Mouse (Mus musculus) liver, embryonic 15.5 days (tissue): ENCODE results near the gene Wnt9b. TPM values are rescaled to one million over a fixed set of nuclear protein-coding genes. Genes with fewer than 3 reads are reported as not detected.
"Not testable (repeated sequence)": the region's sequence is repeated elsewhere in the genome, so short reads cannot be mapped to it uniquely, and the experiment has no call there.

Experiments used
- ATAC-seq: fragments of 200-750 bp; cut with Nextera tagmentation; 2 replicates; pipeline ENCODE4 v1.8.0; 2017; ENCODE audit warnings: moderate number of reproducible peaks, mild to moderate bottlenecking, moderate library complexity; ENCODE audit not compliant: insufficient read depth
- H3K27ac ChIP-seq: fragments of 300-500 bp; sonication (generic); replicated peaks from 2 replicates; pipeline ENCODE4 v1.5.1; 2015; ENCODE audit warnings: mild to moderate bottlenecking, inconsistent platforms
- H3K27me3 ChIP-seq: fragments of 300-500 bp; sonication (generic); 2 replicates; pipeline ENCODE4 v1.6.1; 2015; ENCODE audit warnings: mild to moderate bottlenecking, inconsistent platforms
- H3K36me3 ChIP-seq: fragments of 300-500 bp; sonication (generic); replicated peaks from 2 replicates; pipeline ENCODE4 v1.6.1; 2015; ENCODE audit warnings: moderate library complexity, mild to moderate bottlenecking, inconsistent platforms
- H3K4me1 ChIP-seq: fragments of 300-500 bp; sonication (generic); replicated peaks from 2 replicates; pipeline ENCODE4 v1.6.1; 2015; ENCODE audit warnings: inconsistent platforms
- H3K4me2 ChIP-seq: fragments of 300-500 bp; sonication (generic); 2 replicates; pipeline ENCODE4 v1.6.1; 2015; ENCODE audit warnings: moderate library complexity, mild to moderate bottlenecking, inconsistent platforms
- H3K4me3 ChIP-seq: fragments of 300-500 bp; sonication (generic); replicated peaks from 2 replicates; pipeline ENCODE4 v1.5.1; 2015; ENCODE audit warnings: mild to moderate bottlenecking, inconsistent platforms
- H3K9ac ChIP-seq: fragments of 300-500 bp; sonication (generic); 2 replicates; pipeline ENCODE4 v1.6.1; 2015; ENCODE audit warnings: moderate library complexity, mild to moderate bottlenecking, inconsistent platforms
- H3K9me3 ChIP-seq: fragments of 300-500 bp; sonication (generic); replicated peaks from 2 replicates; pipeline ENCODE4 v1.6.1; 2016; ENCODE audit warnings: inconsistent platforms
- WGBS: fragments of 180-500 bp; shearing (Covaris S2); methylation state at CpG from one replicate; pipeline ENCODE4 v1.1.7; 2015; ENCODE audit warnings: mixed read lengths; ENCODE audit not compliant: insufficient replicate concordance; 5-methylcytosine and 5-hydroxymethylcytosine counted together
- polyA plus RNA-seq: library from polyadenylated mRNA; unstranded; fragments of >200 nt; fragmentation: Nextera tagmentation; extraction: Ambion mirVana; gene quantifications from 2 replicates; pipeline ENCODE4 v1.2.1, GENCODE M21; 2015

The Wnt9b gene
- polyA plus RNA-seq, 1 experiment from 2014 or later = 0.05 TPM

DNA sequence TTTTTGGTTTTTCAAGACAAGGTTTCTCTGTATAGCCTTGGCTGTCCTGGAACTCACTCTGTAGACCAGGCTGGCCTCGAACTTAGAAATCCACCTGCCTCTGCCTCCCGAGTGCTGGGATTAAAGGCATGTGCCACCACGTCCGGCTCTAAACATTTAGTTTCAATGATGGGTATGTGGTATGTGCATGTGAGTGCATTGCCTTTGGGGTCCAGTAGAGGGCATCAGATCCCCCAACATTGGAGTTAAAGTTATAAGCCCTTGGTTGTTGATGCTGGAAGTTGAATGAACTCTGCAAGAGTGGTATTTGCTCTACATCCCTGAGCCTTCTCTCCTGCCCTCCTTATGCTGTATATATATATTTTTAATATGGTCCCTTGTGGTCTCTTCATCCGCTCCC is 11.3 kb upstream of the Wnt9b start:
- not testable (repeated sequence) for H3K4me1 ChIP-seq, H3K4me3 ChIP-seq, H3K9me3 ChIP-seq, H3K9ac ChIP-seq, H3K36me3 ChIP-seq, H3K4me2 ChIP-seq, H3K27ac ChIP-seq, H3K27me3 ChIP-seq, ATAC-seq
- WGBS = 69% methylated on average over 5 of the region's 5 CpGs

DNA sequence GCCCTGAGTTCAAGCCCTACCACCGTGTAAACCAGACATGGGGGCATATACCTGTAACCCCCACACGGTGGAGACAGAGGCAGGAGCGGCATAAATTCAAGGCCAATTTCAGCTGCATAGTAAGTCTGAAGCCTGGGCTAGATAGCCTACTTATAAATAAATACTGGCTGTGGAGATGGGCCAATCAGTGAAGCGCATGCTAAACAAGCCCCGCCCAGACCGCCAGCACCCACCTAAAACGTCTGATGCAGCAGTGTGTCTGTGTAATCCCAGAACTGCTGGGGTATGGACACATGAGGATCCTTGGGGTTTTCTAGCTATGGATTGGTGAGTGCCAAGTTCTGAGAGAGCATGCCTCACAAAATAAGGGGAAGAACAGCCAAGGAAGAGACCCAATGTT is 10.5 kb upstream of the Wnt9b start:
- Histone ChIP-seq H3K4me3 (no peak overlapping the region), H3K4me1 (no peaks in the 10 kb centered on the region), H3K27ac (no peak overlapping the region), H3K27me3 (peaks cover 4% of the 10 kb centered on the region; the same call in 1 of the 2 replicates), H3K4me2 (no peak overlapping the region), H3K9ac (no peak overlapping the region), H3K9me3 (no peaks in the 10 kb centered on the region), H3K36me3 (no peaks in the 10 kb centered on the region)
- WGBS = 47% methylated on average over 7 of the region's 7 CpGs
- ATAC-seq = no peak

DNA sequence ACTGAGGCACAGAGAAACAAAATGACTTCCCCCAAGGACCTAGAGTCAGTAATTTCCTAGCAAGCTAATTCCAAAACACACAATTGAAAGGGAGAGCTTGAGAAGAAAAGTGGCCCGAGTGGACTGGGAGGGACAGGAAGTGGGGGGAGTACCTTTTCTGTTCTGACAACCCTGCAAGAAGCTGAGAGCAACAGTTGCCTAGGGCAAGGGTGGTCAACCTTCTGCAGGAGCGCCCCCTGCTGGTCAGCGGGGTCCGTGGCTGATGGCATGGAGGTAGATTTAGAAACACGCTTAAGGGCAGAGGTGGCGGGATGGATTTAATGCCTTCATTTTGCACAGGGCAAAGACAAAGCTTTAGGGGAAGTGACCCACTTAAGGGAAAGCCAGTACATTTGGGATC is 9.1 kb upstream of the Wnt9b start:
- Histone ChIP-seq H3K36me3 (no peaks in the 10 kb centered on the region), H3K9ac (no peak overlapping the region), H3K4me3 (no peak overlapping the region), H3K4me1 (no peaks in the 10 kb centered on the region), H3K9me3 (no peaks in the 10 kb centered on the region), H3K27me3 (peaks cover 9% of the 10 kb centered on the region), H3K27ac (no peak overlapping the region), H3K4me2 (no peak overlapping the region)
- 4% methylated on average over 6 of the region's 6 CpGs for WGBS
- no peak for ATAC-seq

DNA sequence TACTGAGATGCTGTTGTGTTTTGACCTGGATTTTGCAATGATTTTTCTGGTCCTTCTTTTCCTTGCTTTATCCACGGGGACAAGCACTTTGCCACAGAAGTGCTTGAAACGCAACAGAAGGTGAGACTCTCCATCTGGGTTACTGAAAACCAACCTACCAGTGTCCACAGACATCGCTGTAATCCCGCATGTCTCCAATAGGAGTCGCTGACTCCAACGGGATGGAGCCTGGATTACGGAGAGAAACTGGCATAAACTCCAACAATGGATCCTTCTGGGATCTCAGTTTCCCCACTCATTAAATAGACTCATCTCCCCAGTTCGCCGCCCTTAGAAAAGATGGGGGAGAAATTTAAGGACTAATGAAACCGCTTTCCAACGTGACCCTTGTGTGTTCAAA is 8.4 kb upstream of the Wnt9b start:
- peaks cover 14% of the 10 kb centered on the region for H3K27me3 ChIP-seq
- no peak overlapping the region for H3K4me2 ChIP-seq
- H3K4me1 ChIP-seq = no peaks in the 10 kb centered on the region
- H3K36me3 ChIP-seq = no peaks in the 10 kb centered on the region
- H3K9ac ChIP-seq = no peak overlapping the region
- H3K9me3 ChIP-seq = no peaks in the 10 kb centered on the region
- no peak overlapping the region for H3K27ac ChIP-seq
- H3K4me3 ChIP-seq = no peak overlapping the region
- 41% methylated on average over 11 of the region's 11 CpGs for WGBS
- ATAC-seq = no peak

DNA sequence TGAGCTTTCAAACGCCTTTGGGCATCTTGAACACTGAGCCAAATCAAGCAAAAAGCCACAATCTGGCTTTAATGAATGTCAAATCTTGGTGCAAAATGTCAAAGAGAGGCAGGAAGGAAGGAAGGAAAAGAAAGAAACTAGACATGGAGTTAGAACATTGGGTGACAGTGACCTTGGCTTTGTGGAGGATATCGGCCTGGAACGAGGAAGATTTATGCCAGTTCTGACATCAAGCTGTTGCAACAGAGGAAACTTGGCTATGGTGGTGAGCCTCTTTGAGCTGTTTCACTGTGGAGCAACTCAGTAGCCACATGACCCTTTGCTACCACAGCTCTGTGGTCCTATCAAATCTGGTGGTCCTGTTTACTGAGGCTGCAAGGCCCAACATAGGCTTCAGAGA is 991 bp upstream of the Wnt9b start:
- no peak for ATAC-seq
- H3K27ac ChIP-seq = no peak overlapping the region
- WGBS = 18% methylated on average over 3 of the region's 3 CpGs
- no peak overlapping the region for H3K4me2 ChIP-seq
- H3K27me3 ChIP-seq = peaks cover 79% of the 10 kb centered on the region
- H3K36me3 ChIP-seq = no peaks in the 10 kb centered on the region
- peaks cover 13% of the 10 kb centered on the region; the same call in 1 of the 2 replicates for H3K4me1 ChIP-seq
- H3K4me3 ChIP-seq = no peak overlapping the region
- no peaks in the 10 kb centered on the region for H3K9me3 ChIP-seq
- no peak overlapping the region for H3K9ac ChIP-seq

DNA sequence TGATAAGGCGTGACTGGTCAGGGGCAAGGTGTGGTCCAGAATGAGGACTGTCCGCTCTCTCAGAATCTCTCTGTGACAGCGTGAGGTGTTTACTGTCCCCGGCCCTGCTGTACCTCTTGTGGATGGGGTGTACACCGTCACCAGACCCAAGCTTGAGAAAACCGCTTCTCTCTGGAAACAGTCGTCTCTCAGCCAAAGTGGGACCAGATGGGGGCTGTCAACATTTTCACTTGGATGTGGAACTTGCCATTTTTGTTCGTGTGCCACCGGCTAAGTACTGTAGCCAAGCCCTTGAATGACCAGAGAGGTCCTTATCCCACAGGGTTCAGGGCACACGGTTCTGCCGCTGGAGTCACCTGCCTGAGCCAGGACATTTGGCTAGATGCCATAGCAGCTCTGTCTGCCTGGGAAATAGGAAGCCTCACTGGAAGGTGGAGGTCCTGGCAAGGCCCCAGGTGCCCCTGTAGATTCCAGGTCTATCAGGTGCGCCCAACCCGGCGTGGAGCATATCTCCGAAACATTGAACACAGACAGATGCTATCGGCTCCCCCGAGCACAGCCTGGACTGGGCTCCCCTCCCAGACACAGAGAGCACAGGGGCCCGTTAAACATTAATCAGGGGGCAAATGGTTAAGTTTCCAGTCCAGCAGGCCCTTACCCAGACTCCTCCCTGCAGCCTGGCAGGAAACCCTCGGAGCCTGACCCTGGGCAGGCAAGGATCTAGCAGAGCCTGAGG is 14.4 kb downstream of the Wnt9b start:
- Histone ChIP-seq H3K9ac (no peak overlapping the region), H3K4me2 (peak overlapping the region; percentile 32), H3K27me3 (0 out of 2 replicates have a peak, but pooled peaks cover 3% of the 10 kb centered on the region), H3K9me3 (no peaks in the 10 kb centered on the region), H3K4me3 (no peak overlapping the region), H3K36me3 (no peaks in the 10 kb centered on the region), H3K4me1 (no peaks in the 10 kb centered on the region; the same call in 1 of the 2 replicates), H3K27ac (peak overlapping the region; percentile 34; the same call in 1 of the 2 replicates)
- 60% methylated on average over 19 of the region's 19 CpGs for WGBS
- peak; percentile 72 for ATAC-seq

DNA sequence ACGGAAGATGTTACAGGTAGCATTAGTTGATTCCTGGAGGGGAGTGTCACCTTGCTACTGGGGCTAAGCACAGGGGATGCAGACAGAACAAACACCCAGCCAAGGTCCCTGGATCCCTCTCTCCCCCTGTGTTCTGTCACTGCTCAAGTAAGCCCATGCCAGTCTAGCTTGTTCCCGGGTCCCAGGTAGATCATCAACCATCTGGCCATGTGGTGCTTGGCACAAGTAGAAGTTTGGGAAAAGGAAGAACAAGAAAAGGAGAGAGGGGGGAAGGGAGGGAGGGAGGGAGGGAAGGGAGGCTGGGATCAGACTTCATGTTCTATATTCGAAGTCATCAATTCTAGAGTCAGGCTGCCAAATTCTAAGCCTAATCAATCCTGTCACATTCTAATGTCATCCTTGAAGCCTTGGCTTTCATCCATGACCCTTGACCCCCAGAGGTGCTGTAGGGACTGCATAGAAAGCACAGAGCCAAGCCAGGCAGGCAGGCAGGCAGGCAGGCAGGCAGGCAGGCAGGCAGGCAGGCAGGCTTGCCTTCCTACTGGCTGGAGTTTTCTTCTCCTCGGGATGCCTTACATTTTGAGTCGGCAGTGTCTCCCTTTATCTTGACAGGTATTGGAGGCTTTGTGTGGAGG is 15.1 kb downstream of the Wnt9b start:
- Histone ChIP-seq H3K27me3 (0 out of 2 replicates have a peak, but pooled peaks cover 3% of the 10 kb centered on the region), H3K9ac (no peak overlapping the region), H3K36me3 (no peaks in the 10 kb centered on the region), H3K4me1 (no peaks in the 10 kb centered on the region; the same call in 1 of the 2 replicates), H3K4me3 (no peak overlapping the region), H3K27ac (no peak overlapping the region), H3K9me3 (no peaks in the 10 kb centered on the region), H3K4me2 (no peak overlapping the region)
- 49% methylated on average over 5 of the region's 5 CpGs for WGBS
- no peak for ATAC-seq

DNA sequence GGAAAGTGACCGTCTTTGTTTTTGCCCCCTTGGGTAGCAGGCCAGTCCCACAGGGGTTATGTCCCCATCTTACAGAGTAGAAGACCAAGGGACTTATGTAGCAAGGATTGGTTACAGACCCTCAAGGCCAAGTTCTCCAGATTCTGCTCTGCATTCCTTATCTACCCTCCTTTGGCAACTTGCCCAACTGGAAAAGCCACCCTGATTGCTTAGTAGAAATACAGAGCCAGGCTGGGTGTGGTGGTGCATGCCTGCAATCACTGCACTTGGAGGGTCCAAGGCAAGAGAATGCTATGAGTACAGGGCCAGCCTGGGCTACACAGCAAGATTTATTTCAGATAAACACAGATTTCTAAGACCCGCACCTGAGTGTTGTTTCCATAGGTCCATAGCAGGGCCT is 15.7 kb downstream of the Wnt9b start:
- 68% methylated on average over 2 of the region's 2 CpGs for WGBS
- ATAC-seq = no peak
- Histone ChIP-seq H3K9ac (no peak overlapping the region), H3K4me1 (no peaks in the 10 kb centered on the region; the same call in 1 of the 2 replicates), H3K36me3 (no peaks in the 10 kb centered on the region), H3K27ac (no peak overlapping the region), H3K4me2 (no peak overlapping the region), H3K4me3 (no peak overlapping the region), H3K9me3 (no peaks in the 10 kb centered on the region), H3K27me3 (0 out of 2 replicates have a peak, but pooled peaks cover 3% of the 10 kb centered on the region)

DNA sequence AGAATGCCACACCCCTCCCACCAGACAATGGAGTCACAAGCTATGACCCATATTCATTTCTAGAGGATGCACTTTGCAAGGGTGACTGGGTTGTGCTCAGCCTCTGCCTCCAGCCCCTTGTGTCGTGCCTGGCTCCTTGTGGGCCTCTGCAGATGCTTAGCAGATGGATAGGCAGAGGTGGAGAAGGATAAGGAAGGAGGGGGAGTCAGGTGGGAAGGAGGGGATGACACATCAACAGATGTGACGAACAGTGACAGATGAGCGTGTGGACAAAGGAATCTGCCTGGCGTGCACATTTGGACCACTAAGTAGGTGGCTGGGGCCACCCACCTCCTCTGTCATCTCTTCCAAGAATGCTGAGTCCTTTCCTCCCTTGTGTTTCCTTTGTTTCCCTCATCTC is 16.6 kb downstream of the Wnt9b start:
- Histone ChIP-seq H3K36me3 (no peaks in the 10 kb centered on the region), H3K4me1 (no peaks in the 10 kb centered on the region; the same call in 1 of the 2 replicates), H3K9ac (no peak overlapping the region), H3K4me3 (no peak overlapping the region), H3K27ac (no peak overlapping the region), H3K9me3 (no peaks in the 10 kb centered on the region), H3K4me2 (no peak overlapping the region), H3K27me3 (0 out of 2 replicates have a peak, but pooled peaks cover 3% of the 10 kb centered on the region)
- ATAC-seq = no peak
- WGBS = 58% methylated on average over 4 of the region's 4 CpGs

DNA sequence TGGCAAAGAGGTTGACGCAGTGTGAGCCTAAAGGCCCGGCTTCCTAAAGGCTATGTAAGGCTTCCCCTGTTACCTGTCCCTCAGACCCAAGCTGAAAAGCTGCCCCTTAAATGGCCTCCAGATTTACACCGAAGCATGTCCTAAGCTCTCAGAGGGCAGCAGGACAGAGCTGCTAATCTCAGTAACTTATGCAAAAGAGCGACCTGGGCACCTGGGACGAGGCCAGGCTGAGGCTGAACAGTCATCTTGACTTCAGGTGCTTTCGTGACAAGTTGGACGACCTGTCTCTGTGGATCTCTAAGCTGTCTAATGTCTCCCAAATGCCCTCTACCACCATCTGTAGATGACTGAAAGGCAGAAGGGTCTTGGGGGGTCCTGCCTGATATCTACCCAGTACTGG is 17.3 kb downstream of the Wnt9b start:
- no peaks in the 10 kb centered on the region; the same call in 1 of the 2 replicates for H3K4me1 ChIP-seq
- no peaks in the 10 kb centered on the region for H3K36me3 ChIP-seq
- H3K4me2 ChIP-seq = no peak overlapping the region
- H3K9ac ChIP-seq = no peak overlapping the region
- 70% methylated on average over 7 of the region's 7 CpGs for WGBS
- 0 out of 2 replicates have a peak, but pooled peaks cover 3% of the 10 kb centered on the region for H3K27me3 ChIP-seq
- no peak overlapping the region for H3K4me3 ChIP-seq
- no peak for ATAC-seq
- H3K9me3 ChIP-seq = no peaks in the 10 kb centered on the region
- H3K27ac ChIP-seq = no peak overlapping the region

DNA sequence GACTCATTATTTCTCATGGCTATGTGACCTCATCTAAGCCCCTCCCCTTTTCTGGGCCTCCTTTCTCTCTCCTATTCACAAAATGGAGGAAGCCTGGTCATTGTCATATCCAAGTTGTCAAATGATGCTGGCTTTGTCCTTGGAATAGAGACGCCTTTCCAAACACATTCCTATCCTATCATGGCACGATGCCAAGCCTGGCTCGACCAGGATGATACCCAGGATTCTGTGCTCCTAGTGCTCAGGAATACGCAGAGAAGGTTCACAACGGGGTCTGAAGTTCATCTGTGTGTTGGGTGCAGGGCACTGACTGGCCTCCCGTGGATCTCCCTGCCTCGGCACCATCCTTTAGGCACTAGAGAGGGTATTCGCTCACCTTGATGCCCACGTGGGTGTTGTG is 18.0 kb downstream of the Wnt9b start:
- no peaks in the 10 kb centered on the region for H3K36me3 ChIP-seq
- 0 out of 2 replicates have a peak, but pooled peaks cover 3% of the 10 kb centered on the region for H3K27me3 ChIP-seq
- H3K9ac ChIP-seq = no peak overlapping the region
- H3K27ac ChIP-seq = no peak overlapping the region
- no peak overlapping the region for H3K4me2 ChIP-seq
- H3K4me3 ChIP-seq = no peak overlapping the region
- H3K9me3 ChIP-seq = no peaks in the 10 kb centered on the region
- ATAC-seq = no peak
- WGBS = 62% methylated on average over 9 of the region's 9 CpGs
- H3K4me1 ChIP-seq = no peaks in the 10 kb centered on the region; the same call in 1 of the 2 replicates
